In the genomic region with DNA sequence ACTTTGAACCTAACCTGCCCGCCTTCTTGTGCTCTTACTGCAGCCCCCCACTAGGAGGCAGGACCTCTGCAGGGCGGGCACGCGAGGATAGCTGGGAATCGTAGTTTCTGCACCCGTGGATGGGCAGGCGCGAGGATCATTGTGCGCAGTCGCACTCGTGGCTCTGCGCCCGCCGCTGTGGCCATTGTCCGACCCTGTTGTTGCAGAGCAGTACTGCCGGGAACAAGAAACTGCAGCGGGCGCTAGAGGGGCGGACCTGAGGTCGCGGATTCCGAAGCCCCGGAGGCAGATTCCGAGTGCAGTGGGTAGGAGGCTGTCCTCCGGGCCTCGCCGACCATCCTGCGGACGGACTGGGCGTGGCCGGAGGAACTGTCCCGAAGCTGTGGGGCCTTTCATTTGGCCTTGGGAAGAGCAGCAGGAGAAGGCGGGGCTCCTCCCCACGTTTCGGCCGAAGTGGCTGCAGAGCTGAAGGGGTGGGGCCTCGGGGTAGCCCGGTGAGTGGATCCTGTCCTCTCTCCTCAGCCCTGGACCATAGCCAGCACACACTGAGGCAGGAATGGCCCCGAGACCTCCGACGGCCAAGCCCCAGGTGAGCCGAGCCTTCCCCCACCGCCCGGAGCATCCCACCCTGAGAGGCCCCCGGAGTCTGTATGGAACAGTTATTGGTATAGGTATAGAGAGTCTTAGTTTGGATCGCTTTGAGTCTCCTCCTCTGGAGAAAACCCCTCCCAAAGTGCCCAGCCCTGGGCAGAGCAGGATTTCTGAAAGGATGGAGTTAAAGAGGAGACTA, we compare ENCODE assay signal across 7 mouse cellular contexts. TPM values are rescaled to one million over a fixed set of nuclear protein-coding genes. Genes with fewer than 3 reads are reported as not detected.
DNase-seq lines count a peak whose midpoint lies in the region; ATAC-seq lines count a peak whose summit lies in the region.

TSS of gene Zfp90 (plus strand) at position 146 of the 790 bp plus-strand sequence.

- H3K4me3 ChIP-seq in intestine, embryonic 15.5 days (replicated peaks), result peak within 1 kb of the TSS; percentile 76
- peak within 1 kb of the TSS; percentile 84 for H3K4me3 ChIP-seq in midbrain, embryonic 10.5 days

- peak within 1 kb of the TSS; percentile 64 for H3K9ac ChIP-seq in intestine, embryonic 15.5 days

- peaks cover 20% of the 10 kb centered on the region for H3K36me3 ChIP-seq in intestine, embryonic 15.5 days
- H3K36me3 ChIP-seq in midbrain, embryonic 10.5 days, result peaks cover 38% of the 10 kb centered on the region

- no peaks in the 10 kb centered on the region for H3K27me3 ChIP-seq in intestine, embryonic 15.5 days (replicated peaks)
- H3K27me3 ChIP-seq in midbrain, embryonic 10.5 days (ENCODE audit: low read depth, poor library complexity, severe bottlenecking), result no peaks in the 10 kb centered on the region

- peak within 1 kb of the TSS; percentile 68 for H3K4me2 ChIP-seq in intestine, embryonic 15.5 days (replicated peaks)

- H3K9me3 ChIP-seq in intestine, embryonic 15.5 days, result no peaks in the 10 kb centered on the region
- H3K9me3 ChIP-seq in midbrain, embryonic 10.5 days (replicated peaks), result peaks cover 23% of the 10 kb centered on the region

- peak within 1 kb of the TSS; percentile 98 for H3K27ac ChIP-seq in intestine, embryonic 15.5 days
- H3K27ac ChIP-seq in midbrain, embryonic 10.5 days (replicated peaks), result peak within 1 kb of the TSS; percentile 98

- peak; percentile 95 to 98 for DNase-seq in adrenal gland, adult (ENCODE audit: inconsistent age in 2 of 2, low spot score in 1 of 2)
- peak; percentile 96 for DNase-seq in embryo, embryonic 10.5 days (ENCODE audit: low spot score)
- peak; percentile 92 for DNase-seq in gastrocnemius, postnatal 25 days
- DNase-seq in left cerebral cortex, postnatal 25 days (ENCODE audit: low spot score in 2 of 2), result peak; percentile 94 to 97
- peak; percentile 97 for DNase-seq in midbrain, embryonic 10.5 days (ENCODE audit: low spot score)
- peak; percentile 94 for DNase-seq in right cerebral cortex, postnatal 4 days

- H3K4me1 ChIP-seq in intestine, embryonic 15.5 days (replicated peaks), result peaks cover 6% of the 10 kb centered on the region
- H3K4me1 ChIP-seq in midbrain, embryonic 10.5 days, result peaks cover 26% of the 10 kb centered on the region

- intact Hi-C loops in left cerebral cortex, postnatal 25 days (cut with DNase I), result loop anchor here (10.0 kb wide), 1 partner anchor 469 kb away; no protein-coding TSS in a partner anchor

- under 1% methylated on average over 46 of the region's 46 CpGs for WGBS in intestine, embryonic 15.5 days
- under 1% methylated on average over 46 of the region's 46 CpGs for WGBS in midbrain, embryonic 10.5 days

- peak; percentile 97 for ATAC-seq in intestine, embryonic 15.5 days

RNA-seq across cellular contexts. Expression of gene Zfp90, which starts in this region (rescaled TPM):
- total RNA-seq in gastrocnemius, postnatal 25 days (2021), result 1 to 10 TPM; 1.4 to 2.0 TPM
- 13.9 and 15.3 TPM in 2 replicates for polyA plus RNA-seq in intestine, embryonic 15.5 days (2015; fragmentation: Nextera tagmentation; extraction: Ambion mirVana)
- 10 to 100 TPM in 1 of 2 experiments, 1 to 10 TPM in 1; 9.9 to 10.4 TPM for total RNA-seq in left cerebral cortex, postnatal 25 days (2021)
- polyA plus RNA-seq in midbrain, embryonic 10.5 days (2016; fragmentation: Nextera tagmentation; extraction: Ambion mirVana), result 27.2 and 28.2 TPM in 2 replicates

Comparison
In these comparisons a context has a peak if more than half of its experiments do, and no peak if none do; other contexts are left out.
1. Peak in every context shown above with its lines: DNase-seq, ATAC-seq, H3K4me3 ChIP-seq and H3K27ac ChIP-seq.